Mouse (Mus musculus) kidney, postnatal 10 days (tissue): ENCODE measurements at regions not wholly inside any gene's neighbourhood (a gene's known extent, or its start where the extent isn't known, plus 50 kb on each side); places are given as distances from the start of the nearest gene placed in this dataset.
A peak's percentile ranks its signal among the peaks of the same experiment; 100 is the strongest.

Source experiments
- DNase-seq: peaks from one replicate; pipeline ENCODE4 v3.0.0; 2021; ENCODE audit warnings: mixed read lengths

DNA sequence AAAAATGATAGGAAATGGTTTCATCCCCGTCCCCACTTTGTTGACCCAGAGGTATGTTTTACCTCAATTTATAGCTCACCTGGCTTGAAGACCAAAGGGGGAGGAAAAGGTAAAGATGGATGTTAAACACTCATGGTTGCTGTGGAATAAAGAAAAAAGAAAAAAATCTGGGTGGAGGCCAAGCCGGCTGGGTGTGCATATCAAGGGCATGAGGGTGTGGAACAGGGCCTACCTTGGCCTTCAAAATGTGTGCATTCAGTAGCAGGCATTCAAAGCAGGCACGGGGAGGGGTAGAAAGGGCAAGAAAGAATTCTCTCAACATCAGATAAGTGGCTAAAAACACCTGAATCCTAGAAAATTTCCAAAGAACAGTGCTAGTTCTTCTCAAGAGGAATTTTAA, 74.7 kb upstream of the Ccn2 start:
- DNase-seq, result no peak

DNA sequence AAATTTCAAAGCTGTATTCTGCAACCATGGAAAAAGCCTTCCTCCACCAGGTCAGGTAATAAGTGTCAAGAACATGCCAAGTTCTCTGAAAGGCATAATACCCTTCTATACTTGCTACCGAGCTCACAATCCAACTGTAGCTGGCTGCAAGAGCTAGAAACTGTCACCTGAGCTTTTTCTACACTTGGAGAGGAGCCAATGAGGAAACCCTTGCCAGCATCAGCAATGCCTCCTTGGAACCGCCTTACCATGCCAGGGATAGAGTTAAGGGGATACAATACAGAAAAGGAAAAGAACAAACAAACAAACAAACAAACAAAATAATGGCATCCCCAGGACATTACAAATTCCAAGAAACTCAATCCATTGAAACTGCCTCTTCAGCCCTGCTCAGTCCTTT, 62.5 kb upstream of the Ccn2 start:
- DNase-seq, result no peak

DNA sequence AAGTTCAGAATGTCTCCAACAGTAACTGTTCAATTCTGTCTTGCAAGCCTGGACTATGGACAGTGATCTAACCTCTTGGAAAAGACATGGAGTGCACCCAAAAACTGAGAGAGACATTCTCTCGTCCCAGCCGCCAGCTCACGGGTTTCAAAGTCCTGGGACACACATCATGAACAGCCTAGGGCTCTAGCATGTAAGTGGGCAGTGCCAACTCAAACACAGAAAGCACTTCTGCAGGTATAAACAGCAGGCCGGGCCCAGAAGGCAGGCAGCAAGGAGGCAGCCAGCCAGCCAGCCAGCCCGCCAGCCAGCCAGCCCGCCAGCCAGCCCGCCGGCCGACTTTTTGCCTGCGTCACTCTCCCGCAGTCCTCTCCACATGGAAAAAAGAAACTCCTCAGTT, 60.3 kb upstream of the Ccn2 start:
- peak; percentile 12 for DNase-seq

GRCm38 (mm10) chr10:24535461-24535860, 59.8 kb upstream of the Ccn2 start:
- DNase-seq, result no peak

DNA sequence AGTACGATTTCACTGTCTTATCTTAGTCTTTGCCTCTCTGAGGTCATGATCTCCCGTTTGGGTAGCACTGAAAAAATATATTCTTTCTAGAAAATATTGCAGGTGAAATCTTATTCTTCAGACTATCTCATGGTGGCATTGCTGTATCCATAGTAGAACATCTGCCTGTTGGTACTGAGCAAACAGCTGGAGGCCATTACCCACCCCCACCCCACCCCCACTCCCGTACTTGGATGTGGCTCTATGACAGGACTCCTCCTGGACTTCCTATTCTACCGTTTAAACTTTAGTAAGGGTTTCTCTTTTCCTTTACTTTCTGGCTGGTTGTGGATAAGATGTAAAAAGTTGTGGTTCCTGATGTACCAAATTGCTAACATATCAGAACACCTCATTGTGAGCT, 53.3 kb upstream of the Ccn2 start:
- no peak for DNase-seq
